Mouse (Mus musculus): ENCODE results near the gene Ly6g5b.

Ly6g5b gene

GRCm38 (mm10) chr17:35115046-35116019 lies at the start of gene Ly6g5b:
Gene Ly6g5b (minus strand): TSS chr17:35115428.
- in situ Hi-C loops (cut with MboI): no loop called here

DNA sequence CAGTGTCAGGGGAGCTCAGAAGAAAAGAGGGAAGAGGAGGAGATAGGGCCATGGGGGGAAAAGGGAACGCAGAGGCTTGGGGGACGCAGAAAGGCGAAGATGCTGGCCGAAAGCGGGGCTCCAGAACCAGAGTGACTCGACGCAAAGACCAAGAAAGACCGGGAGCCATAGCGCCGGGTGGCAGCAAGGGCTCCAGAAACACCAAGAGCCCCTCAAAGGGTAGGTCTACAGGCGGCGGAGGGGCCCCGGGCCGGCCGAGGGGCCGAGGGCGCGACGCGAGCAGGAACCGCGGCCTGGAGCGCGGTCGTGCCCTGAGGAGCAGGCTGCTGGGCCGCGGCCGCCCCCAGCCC lies 49.0 kb upstream of the Ly6g5b start:
- in situ Hi-C loops (cut with MboI): no loop called here

GRCm38 (mm10) chr17:35163326-35164081 lies 48.3 kb upstream of the Ly6g5b start:
- in situ Hi-C loops (cut with MboI): no loop called here

DNA sequence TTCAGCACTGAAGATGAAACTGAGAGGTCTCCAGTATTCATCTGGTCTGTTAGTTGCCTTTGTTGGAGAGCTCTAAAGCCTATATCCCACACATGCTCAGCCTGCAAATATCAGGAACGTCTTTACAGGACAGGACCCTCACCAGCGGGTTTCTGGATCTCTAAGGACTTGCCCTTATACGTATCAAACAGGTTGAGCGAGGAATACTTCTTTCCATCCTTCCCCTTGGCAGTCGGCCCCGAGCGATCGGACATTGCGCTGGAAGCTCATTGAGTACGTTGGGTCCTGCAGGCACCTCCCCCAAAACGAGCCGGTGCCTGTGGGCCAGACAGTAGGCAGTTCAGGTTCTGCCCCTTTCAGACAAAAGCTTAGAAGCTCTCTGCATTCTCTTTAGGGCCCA lies 47.5 kb upstream of the Ly6g5b start:
- in situ Hi-C loops (cut with MboI): no loop called here

DNA sequence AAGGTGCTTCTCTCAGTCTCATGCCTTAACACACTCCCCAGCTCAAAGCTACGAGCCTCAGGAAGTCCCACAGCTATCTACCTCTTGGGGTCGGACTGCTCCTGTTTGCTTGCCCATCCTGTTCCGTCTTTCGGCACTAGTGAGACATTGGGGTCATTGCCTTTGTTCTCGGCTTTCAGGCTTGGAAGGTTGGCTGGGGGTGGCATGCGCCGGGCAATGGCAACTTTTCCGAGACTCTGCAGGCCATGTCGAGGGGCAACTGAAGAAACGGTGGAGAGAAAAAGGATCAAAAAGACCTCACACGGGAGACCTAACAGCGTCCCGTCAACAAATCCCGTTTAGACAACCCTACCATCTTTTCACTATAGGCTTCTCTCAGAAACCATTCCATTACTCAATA lies 46.9 kb upstream of the Ly6g5b start:
- in situ Hi-C loops (cut with MboI): no loop called here

DNA sequence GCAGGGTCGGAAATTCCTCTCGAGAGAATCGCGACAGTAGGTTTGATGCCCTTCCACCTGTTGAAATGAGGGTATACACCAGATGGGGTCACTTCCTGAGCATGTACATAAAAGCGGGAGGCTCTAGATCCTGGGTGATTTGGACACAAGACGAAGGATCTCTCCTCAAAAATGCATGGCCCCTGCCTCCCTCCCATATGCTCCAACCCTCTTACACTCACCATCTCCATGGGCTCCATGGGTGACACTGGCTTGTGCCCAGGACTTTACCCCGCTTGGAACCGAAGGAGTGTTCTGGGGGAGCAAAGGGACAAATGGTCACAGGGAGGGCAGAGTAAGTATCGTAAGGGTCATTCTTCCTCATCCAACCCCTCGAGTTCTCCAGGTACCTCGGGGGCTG lies 46.2 kb upstream of the Ly6g5b start:
- in situ Hi-C loops (cut with MboI): no loop called here

GRCm38 (mm10) chr17:35159638-35160037 lies 44.4 kb upstream of the Ly6g5b start:
- in situ Hi-C loops (cut with MboI): no loop called here

DNA sequence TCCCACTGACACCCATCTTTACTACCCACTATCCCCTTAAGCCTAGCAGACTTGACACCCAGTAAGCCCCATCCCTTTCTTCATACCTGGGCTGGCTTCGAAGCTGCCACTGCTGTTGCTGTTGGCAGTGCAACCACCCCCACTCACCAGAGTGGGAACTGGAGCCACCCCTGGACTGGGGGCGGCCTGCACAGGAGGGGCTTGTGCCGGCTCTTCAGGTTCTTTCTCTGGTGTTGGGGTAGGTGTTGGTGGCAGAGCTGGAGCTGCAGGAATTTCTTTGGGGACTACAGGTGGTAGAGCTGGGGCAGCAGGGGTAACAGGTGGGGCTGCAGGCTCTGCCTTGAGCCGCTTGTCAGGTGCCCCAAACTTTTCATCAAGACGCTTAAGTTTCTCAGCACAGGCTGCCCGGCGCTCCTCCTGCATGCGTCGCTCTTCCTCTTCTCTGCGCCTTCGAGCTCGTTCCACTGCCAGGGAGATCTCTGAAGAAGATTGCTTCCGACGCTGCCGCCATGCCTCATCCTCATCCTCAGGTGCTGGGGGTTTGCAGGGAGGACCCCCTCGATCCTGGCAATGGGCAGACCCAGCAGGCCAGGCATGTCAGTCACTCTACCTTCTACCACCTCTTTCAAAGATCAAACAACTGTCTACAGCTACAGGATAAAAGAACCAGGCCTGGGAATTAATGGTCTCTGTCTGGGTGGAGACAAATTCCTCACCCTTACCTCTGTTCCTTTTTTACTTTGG lies 43.8 kb upstream of the Ly6g5b start:
- in situ Hi-C loops (cut with MboI): no loop called here

DNA sequence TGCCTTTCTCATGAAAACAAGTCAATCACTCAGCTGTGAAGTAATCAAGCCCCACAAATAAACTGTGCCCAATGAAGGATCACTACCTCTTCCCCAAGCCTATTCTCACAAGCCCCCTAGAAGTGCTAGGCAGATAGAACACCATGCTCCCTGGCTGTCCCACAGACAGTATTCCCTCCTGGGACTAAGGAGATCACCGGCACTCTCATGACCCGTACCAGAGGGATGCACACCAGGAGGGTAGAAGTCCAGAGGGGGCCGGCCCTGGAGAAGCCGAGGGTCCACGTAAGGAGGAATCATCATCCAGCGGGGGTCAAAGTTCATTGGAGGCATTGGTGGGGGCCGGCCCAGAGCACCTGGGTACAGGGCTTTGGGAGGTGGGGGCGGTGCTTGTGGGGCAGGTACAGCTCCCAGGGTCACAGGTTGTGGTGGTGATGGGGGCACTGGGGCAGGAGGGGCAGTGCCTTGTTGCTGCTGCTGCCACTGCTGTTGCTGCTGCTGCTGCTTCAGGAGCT lies 42.5 kb upstream of the Ly6g5b start:
- in situ Hi-C loops (cut with MboI): no loop called here

DNA sequence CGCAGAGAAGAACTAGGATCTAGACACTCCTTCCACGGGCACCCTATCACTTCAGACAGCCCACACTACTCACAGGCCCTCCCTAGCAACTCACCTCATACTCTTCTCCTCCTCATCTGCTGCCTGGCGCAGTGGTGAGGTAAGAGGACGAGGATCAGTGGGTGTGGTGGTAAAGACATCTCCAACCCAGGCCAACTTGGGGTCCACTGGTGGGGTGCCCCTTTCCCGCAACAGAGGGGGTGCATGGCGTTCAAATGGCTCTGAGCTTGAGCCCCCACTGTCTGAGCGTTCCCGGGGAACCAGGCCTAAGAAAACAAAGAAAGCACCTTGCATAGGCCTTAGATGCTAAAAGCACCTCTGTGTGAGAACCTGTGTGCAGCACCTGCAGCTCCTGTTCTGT lies 42.0 kb upstream of the Ly6g5b start:
- in situ Hi-C loops (cut with MboI): no loop called here

- in situ Hi-C loops (cut with MboI): no loop called here
Measured at GRCm38 (mm10) chr17:35156461-35157200, 41.4 kb upstream of the Ly6g5b start.

- in situ Hi-C loops (cut with MboI): no loop called here
Measured at GRCm38 (mm10) chr17:35155451-35155850, 40.2 kb upstream of the Ly6g5b start.

GRCm38 (mm10) chr17:35154616-35155015 lies 39.4 kb upstream of the Ly6g5b start:
- in situ Hi-C loops (cut with MboI): no loop called here

GRCm38 (mm10) chr17:35153931-35154330 lies 38.7 kb upstream of the Ly6g5b start:
- in situ Hi-C loops (cut with MboI): no loop called here

DNA sequence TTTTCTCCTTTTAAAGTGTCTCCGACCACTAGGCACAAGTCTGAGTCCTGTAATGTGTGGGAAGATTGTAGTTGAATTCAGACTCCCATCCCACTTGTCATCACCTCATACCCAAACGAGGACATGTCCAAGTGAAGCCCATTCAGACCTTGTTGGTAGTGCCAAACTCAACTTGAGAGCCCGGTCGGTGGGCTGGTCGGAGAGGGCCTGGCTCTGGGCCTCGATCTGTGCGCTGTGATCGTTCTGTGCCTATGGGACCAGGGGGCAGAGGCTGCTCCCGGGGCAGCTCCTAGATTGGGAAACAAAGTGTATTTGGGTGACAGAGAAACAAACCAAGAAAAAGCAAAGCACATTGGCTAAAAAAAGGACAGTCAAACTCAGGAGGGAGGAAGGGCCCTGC lies 37.8 kb upstream of the Ly6g5b start:
- in situ Hi-C loops (cut with MboI): no loop called here

DNA sequence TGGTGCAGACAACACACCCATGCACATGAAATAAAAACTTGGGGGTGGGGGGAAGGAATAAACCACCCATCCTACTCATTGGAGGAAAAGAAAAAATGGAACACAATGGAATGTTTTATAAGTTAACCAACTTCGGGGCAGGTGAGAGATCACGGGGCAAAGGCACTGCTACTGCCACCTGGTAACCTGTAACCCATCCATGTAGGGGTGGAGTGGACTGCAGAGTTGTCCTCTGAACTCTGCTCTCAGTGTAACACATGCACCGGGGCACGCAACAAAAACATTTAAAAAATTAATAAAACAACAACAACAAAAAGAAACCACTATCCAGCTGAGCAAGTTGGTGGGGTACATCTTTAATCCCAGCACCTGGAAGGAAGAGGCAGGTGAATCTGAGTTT lies 36.9 kb upstream of the Ly6g5b start:
- in situ Hi-C loops (cut with MboI): no loop called here

DNA sequence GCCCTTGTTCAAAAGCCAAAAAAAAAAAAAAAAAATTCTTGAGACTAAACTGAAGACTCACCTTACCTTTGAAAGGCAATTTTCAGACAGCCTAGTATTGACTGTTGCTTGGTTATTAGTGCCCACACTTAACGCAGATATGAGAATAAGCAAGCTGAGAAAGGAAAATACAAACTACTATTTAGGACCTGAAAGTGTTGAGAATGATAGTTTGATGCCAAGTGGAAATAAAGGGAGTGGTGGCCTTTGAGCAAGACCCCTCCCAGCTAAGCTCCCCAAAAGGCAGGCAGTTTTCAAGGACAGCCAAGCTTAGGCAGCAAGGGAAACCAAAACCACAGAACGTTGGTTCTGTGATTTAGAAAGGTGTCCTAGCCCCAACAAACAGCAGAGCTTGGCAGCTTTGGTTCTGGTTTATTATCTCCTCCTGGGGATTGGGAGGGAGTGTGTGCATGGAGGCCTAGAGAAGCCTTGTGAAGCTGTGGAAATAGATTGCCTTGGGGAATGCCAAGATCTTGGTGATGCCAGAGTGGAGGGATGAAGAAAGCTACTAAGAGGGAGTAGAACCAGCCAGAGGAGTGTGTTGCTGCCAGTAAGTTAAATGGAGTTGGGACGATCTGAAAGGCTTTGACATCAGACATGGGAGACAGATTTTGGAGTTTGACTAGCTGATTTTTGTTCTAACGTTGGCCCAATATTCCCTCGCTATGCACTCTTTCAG lies 32.9 kb upstream of the Ly6g5b start:
- in situ Hi-C loops (cut with MboI): no loop called here

DNA sequence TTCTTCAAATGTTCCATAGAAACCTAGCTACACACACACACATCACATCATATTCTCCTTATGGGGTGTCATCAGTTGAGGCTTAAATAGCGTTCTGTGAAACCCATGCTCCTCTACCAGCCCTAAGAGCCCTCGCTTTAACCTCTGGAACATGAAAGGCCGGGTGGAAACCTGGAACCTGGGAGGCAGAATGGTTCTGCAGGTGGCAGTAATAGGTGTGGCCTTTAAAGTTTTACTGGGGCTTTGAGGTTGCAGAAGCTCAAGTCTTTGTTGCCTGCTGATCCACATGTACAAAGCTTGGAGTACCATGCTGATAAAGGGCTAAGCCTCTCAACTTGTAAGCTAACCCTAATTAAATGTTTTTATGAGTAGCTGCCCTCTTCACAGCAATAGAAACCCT lies 32.1 kb upstream of the Ly6g5b start:
- in situ Hi-C loops (cut with MboI): no loop called here

DNA sequence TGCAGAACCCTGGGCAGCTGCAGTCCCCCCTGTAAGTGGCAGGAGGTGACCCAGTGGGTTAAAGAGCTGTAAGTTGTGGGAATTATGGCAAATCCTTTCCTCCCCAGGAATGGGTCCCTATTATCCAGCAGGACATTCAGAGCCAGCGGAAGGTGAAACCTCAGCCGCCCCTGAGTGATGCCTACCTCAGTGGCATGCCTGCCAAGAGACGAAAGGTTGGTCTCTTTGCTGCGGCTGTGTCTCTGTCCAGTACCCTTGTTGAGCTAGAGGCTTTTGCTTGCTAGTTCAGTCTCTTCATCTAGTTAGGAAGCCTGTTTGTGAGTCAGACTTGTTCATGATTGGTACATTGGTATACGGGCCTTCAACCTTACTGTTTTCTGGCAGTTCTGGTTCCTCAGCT lies 30.9 kb upstream of the Ly6g5b start:
- in situ Hi-C loops (cut with MboI): no loop called here

GRCm38 (mm10) chr17:35141971-35142370 lies 26.7 kb upstream of the Ly6g5b start:
- in situ Hi-C loops (cut with MboI): no loop called here

- in situ Hi-C loops (cut with MboI): no loop called here
Measured at GRCm38 (mm10) chr17:35140490-35140996, 25.3 kb upstream of the Ly6g5b start.
